Mouse (Mus musculus) testis, postnatal 14 days (tissue): ENCODE results near the gene Hyal3.
A peak's percentile ranks its signal among the peaks of the same experiment; 100 is the strongest.

Source experiments
- DNase-seq: peaks from one replicate; pipeline ENCODE4 v3.0.0; 2021; ENCODE audit warnings: low spot score

Hyal3 gene

GRCm38 (mm10) chr9:107580501-107581317 is at the start of gene Hyal3:
Gene Hyal3, plus strand, starts transcription at chr9:107580818.
- DNase-seq: peak; percentile 87

GRCm38 (mm10) chr9:107533791-107534407 is 46.7 kb upstream of the Hyal3 start, which contains the start of gene Tmem115:
Gene Tmem115, plus strand, starts transcription at chr9:107533945.
- DNase-seq: peak; percentile 96

GRCm38 (mm10) chr9:107534408-107535202 is 46.0 kb upstream of the Hyal3 start:
- no peak for DNase-seq

GRCm38 (mm10) chr9:107538231-107538630 is 42.4 kb upstream of the Hyal3 start:
- no peak for DNase-seq

GRCm38 (mm10) chr9:107538711-107539110 is 41.9 kb upstream of the Hyal3 start:
- no peak for DNase-seq

- no peak for DNase-seq
These were observed 40.7 kb upstream of the Hyal3 start for GRCm38 (mm10) chr9:107539940-107540339.

GRCm38 (mm10) chr9:107540420-107540819 is 40.2 kb upstream of the Hyal3 start:
- DNase-seq: no peak

GRCm38 (mm10) chr9:107541005-107541404 is 39.6 kb upstream of the Hyal3 start:
- DNase-seq: no peak

- peak; percentile 94 for DNase-seq
These were observed 38.9 kb upstream of the Hyal3 start, which contains the start of the genes Cyb561d2 and Nprl2 for GRCm38 (mm10) chr9:107541474-107542351. Gene Cyb561d2, minus strand, starts transcription at chr9:107542193. Gene Nprl2, plus strand, starts transcription at chr9:107542226.

GRCm38 (mm10) chr9:107542352-107542686 is 38.3 kb upstream of the Hyal3 start:
- no peak for DNase-seq

- DNase-seq: no peak
These were observed 37.9 kb upstream of the Hyal3 start for GRCm38 (mm10) chr9:107542721-107543120.

GRCm38 (mm10) chr9:107543299-107543698 is 37.3 kb upstream of the Hyal3 start:
- no peak for DNase-seq

- no peak for DNase-seq
These were observed 36.4 kb upstream of the Hyal3 start for GRCm38 (mm10) chr9:107544196-107544700.

- DNase-seq: no peak
These were observed 35.9 kb upstream of the Hyal3 start for GRCm38 (mm10) chr9:107544729-107545128.

GRCm38 (mm10) chr9:107545199-107545598 is 35.4 kb upstream of the Hyal3 start:
- DNase-seq: no peak

GRCm38 (mm10) chr9:107545602-107546001 is 35.0 kb upstream of the Hyal3 start:
- no peak for DNase-seq

- DNase-seq: peak; percentile 85
These were observed 33.6 kb upstream of the Hyal3 start, which contains the start of gene Zmynd10 for GRCm38 (mm10) chr9:107547026-107547425. Gene Zmynd10, plus strand, starts transcription at chr9:107547298.

- DNase-seq: no peak
These were observed 32.7 kb upstream of the Hyal3 start for GRCm38 (mm10) chr9:107547957-107548356.

GRCm38 (mm10) chr9:107548820-107549219 is 31.8 kb upstream of the Hyal3 start:
- DNase-seq: no peak

GRCm38 (mm10) chr9:107549297-107550074 is 31.1 kb upstream of the Hyal3 start:
- DNase-seq: no peak
